Mouse (Mus musculus): ENCODE results near the gene Kif26b.

Gene Kif26b

GRCm38 (mm10) chr1:178912936-178913716, 384.2 kb downstream of the Kif26b start:
- no peak for ATAC-seq (ENCODE audit: low TSS enrichment)

GRCm38 (mm10) chr1:178915056-178915455, 386.1 kb downstream of the Kif26b start:
- ATAC-seq (ENCODE audit: low TSS enrichment) = no peak

- no peak for ATAC-seq (ENCODE audit: low TSS enrichment)
Observed at GRCm38 (mm10) chr1:178917194-178917902, 388.4 kb downstream of the Kif26b start.

GRCm38 (mm10) chr1:178924492-178925183, 395.7 kb downstream of the Kif26b start:
- ATAC-seq (ENCODE audit: low TSS enrichment) = no peak

GRCm38 (mm10) chr1:178929531-178929930, 400.6 kb downstream of the Kif26b start:
- peak; percentile 78 for ATAC-seq (ENCODE audit: low TSS enrichment)

GRCm38 (mm10) chr1:178933953-178934637, 405.2 kb downstream of the Kif26b start:
- ATAC-seq (ENCODE audit: low TSS enrichment) = no peak

GRCm38 (mm10) chr1:178936457-178936856, 407.5 kb downstream of the Kif26b start:
- no peak for ATAC-seq (ENCODE audit: low TSS enrichment)

- no peak for ATAC-seq (ENCODE audit: low TSS enrichment)
Observed at GRCm38 (mm10) chr1:178936976-178937375, 408.1 kb downstream of the Kif26b start.

- ATAC-seq (ENCODE audit: low TSS enrichment) = no peak
Observed at GRCm38 (mm10) chr1:178940353-178940752, 411.4 kb downstream of the Kif26b start.

GRCm38 (mm10) chr1:178942251-178942963, 413.5 kb downstream of the Kif26b start:
- ATAC-seq (ENCODE audit: low TSS enrichment) = no peak

GRCm38 (mm10) chr1:178952910-178953309, 424.0 kb downstream of the Kif26b start:
- ATAC-seq (ENCODE audit: low TSS enrichment) = no peak

GRCm38 (mm10) chr1:178958641-178959040, 429.7 kb downstream of the Kif26b start:
- no peak for ATAC-seq (ENCODE audit: low TSS enrichment)

GRCm38 (mm10) chr1:178960015-178960559, 431.2 kb downstream of the Kif26b start:
- peak; percentile 88 for ATAC-seq (ENCODE audit: low TSS enrichment)

- no peak for ATAC-seq (ENCODE audit: low TSS enrichment)
Observed at GRCm38 (mm10) chr1:178961661-178962060, 432.7 kb downstream of the Kif26b start.

- ATAC-seq (ENCODE audit: low TSS enrichment) = no peak
Observed at GRCm38 (mm10) chr1:178972055-178972454, 443.1 kb downstream of the Kif26b start.

- ATAC-seq (ENCODE audit: low TSS enrichment) = no peak
Observed at GRCm38 (mm10) chr1:178978617-178979245, 449.8 kb downstream of the Kif26b start.

- ATAC-seq (ENCODE audit: low TSS enrichment) = no peak
Observed at GRCm38 (mm10) chr1:178980185-178980584, 451.3 kb downstream of the Kif26b start.

GRCm38 (mm10) chr1:178981641-178982040, 452.7 kb downstream of the Kif26b start:
- ATAC-seq (ENCODE audit: low TSS enrichment) = no peak

- ATAC-seq (ENCODE audit: low TSS enrichment) = no peak
Observed at GRCm38 (mm10) chr1:178988176-178988575, 459.3 kb downstream of the Kif26b start.
